Mouse (Mus musculus): ENCODE measurements at regions not wholly inside any gene's neighbourhood (a gene's known extent, or its start where the extent isn't known, plus 50 kb on each side); places are given as distances from the start of the nearest gene placed in this dataset.

DNA sequence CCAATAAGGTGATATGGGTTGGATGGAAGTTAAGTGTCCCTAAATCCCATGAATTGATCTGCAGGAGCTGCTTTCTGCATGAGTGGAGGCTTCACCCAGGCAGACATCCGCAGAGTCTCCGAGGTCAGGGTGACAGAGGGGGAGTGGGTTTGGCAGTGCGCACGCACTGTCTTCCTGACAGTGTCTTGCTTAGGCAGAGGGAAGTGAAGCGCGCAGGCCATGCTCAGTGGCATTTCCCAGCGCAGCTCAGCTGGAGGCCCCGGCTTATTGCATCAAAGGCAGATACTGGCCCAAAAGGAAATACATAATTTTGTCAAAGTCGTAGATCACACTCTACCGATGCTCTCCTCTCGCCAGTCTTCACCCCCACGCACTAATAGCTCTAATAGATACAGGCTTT is 252.7 kb upstream of the Dnajc24 start:
- DNase-seq (ENCODE audit: low spot score) = no peak

- DNase-seq (ENCODE audit: low spot score) = no peak
These were observed 231.0 kb upstream of the Dnajc24 start for GRCm38 (mm10) chr2:106234358-106234757.

DNA sequence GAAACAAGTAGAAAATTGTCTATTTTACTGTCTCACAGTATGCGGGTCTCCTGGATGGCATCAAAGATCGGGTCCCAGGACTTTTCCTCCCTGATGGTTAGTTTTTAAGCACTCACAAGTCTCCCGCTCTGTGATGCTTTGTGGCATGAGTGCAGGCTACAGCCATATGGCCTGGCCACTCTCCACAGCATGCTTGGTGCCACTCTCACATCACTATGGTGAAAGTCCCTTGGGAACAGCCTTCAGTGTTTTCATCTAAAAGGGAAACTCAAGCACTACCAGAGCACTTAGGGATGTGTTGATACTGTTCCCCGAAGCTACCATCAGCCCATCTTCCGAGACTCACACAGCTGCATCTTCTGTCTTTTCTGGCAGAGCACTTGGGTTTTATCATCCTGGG is 227.8 kb upstream of the Dnajc24 start:
- DNase-seq (ENCODE audit: low spot score) = no peak

GRCm38 (mm10) chr2:106230021-106230420 is 226.7 kb upstream of the Dnajc24 start:
- no peak for DNase-seq (ENCODE audit: low spot score)

GRCm38 (mm10) chr2:106228249-106228648 is 224.9 kb upstream of the Dnajc24 start:
- DNase-seq (ENCODE audit: low spot score) = no peak

- DNase-seq (ENCODE audit: low spot score) = no peak
These were observed 212.8 kb upstream of the Dnajc24 start for GRCm38 (mm10) chr2:106216169-106216568.

- DNase-seq (ENCODE audit: low spot score) = no peak
These were observed 210.4 kb upstream of the Dnajc24 start for GRCm38 (mm10) chr2:106213740-106214139.

DNA sequence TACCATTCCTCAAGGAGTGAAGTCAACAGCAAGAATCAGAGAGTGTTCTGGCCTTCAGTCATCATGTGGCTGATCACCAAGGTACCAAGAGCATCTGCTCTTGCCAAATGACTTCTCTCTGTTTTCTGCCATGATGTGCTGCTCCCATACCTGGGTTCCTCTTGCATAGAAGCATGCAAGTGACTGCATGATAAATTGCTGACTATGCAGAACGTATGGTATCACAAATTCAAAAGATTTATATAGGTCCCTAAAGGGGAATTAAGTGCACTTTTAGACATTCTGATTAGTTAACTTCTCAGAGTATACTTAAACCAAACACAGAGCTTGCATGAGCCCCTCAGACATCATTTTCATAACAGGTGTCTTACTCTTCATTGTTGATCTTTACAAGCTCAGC is 207.4 kb upstream of the Dnajc24 start:
- DNase-seq (ENCODE audit: low spot score) = no peak

DNA sequence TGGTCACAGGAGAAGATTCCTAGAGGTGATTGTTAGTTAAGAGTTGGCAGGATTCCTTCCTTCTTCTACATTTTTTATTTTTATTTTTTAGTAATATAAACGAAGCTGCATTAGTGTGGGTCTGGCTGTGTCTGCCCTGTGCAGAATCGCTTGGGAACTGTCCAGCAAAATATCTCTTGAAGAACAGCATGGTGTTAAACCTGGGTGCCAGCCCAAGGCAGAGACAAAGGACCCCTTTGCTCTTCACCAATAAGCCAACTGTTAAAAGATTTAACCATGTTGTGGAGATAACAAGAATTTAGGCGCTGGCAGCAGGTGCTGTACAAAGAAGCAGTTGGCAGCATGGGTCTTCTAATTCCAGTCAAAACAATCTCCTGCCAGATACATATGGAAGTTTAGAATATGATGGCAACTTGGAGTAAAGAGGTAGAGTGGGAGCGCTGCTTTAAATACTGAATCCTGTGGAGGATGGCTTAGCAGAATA is 205.5 kb upstream of the Dnajc24 start:
- DNase-seq (ENCODE audit: low spot score) = no peak

DNA sequence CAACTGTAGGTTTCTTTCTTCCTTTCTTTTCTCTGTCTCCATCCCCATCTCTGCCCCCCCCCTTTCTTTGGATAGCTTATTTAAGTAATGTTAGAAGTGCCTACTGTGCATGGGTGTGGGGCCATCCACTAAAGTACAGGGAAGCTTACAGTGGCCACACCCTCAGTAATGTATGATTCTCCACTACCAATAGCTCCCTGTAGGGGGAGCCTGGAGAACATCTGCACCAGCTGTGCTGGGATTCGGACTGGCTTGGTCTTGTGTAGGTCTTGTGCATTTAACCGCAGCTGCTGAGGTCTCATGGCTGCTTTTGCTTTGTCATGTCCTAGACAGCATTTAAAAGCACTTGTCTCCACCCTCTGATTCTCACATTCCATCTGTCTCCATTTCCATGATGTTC is 196.8 kb upstream of the Dnajc24 start:
- DNase-seq (ENCODE audit: low spot score) = no peak

GRCm38 (mm10) chr2:106195170-106195569 is 191.8 kb upstream of the Dnajc24 start:
- no peak for DNase-seq (ENCODE audit: low spot score)

GRCm38 (mm10) chr2:106194369-106195023 is 191.1 kb upstream of the Dnajc24 start:
- peak; percentile 62 for DNase-seq (ENCODE audit: low spot score)

DNA sequence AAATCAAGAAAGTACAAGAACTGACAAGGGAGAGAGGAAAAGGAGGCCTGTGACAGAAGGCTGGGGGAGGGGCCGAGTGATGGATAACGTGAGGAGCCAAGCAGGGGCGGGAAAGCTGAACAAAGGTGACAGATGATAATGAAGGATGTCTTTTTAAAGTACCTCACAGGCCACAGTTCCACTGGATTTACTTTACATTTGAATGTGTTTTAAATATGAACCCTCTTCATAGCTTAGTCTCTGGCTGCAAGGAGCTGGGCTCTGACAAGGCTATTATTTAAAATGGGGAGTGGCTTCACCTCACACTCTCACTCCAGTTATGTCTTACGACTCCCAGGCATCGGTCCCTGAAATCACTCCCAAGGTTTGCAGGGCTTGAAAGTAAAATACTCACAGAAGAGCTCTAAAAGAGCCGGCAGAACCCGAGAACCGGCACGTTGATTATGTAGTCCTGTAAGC is 190.6 kb upstream of the Dnajc24 start:
- no peak for DNase-seq (ENCODE audit: low spot score)

- DNase-seq (ENCODE audit: low spot score) = no peak
These were observed 187.4 kb upstream of the Dnajc24 start for GRCm38 (mm10) chr2:106190579-106191322.

DNA sequence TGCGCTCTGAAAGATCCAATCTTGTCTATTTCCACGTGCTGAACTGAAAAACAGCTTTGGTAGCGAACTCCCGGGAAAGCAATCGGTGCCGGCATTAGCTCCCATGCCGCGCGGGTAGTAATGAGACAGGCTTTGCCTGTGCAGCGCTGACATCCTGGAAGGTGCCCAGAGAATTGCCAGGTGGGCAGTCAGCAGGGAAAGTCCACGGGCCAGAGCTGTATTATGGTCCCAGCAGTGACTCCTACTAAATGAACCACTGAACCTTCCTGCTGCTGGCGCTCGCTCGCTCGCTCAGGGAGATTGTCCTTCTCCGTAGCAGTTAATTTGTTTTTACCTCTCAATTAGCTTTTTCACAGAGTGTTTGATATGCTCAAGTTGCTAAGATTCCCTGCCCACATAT is 180.3 kb upstream of the Dnajc24 start:
- no peak for DNase-seq (ENCODE audit: low spot score)

- DNase-seq (ENCODE audit: low spot score) = no peak
These were observed 178.7 kb upstream of the Dnajc24 start for GRCm38 (mm10) chr2:106182051-106182450.

- DNase-seq (ENCODE audit: low spot score) = no peak
These were observed 159.3 kb upstream of the Dnajc24 start for GRCm38 (mm10) chr2:106162681-106163080.

DNA sequence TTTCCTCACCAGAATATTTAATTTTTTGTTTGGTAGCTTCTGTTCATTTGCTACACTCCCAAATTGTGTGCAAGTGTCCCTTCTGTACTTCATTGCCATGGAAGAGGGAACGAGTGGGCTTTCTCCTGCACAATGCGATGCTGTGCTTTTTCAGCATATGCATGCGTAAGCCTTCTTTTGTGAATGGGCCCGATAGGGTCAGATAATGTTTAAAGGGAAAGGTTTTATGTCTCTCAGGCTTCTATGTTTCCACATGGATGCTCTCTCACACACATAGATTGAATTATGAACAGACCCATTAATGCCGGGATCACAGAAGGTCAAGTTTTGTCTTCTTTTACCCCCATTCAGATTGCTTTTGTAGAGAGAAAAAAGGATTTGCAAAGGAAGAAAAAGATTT is 158.5 kb upstream of the Dnajc24 start:
- DNase-seq (ENCODE audit: low spot score) = no peak

GRCm38 (mm10) chr2:106149701-106150100 is 146.4 kb upstream of the Dnajc24 start:
- no peak for DNase-seq (ENCODE audit: low spot score)

DNA sequence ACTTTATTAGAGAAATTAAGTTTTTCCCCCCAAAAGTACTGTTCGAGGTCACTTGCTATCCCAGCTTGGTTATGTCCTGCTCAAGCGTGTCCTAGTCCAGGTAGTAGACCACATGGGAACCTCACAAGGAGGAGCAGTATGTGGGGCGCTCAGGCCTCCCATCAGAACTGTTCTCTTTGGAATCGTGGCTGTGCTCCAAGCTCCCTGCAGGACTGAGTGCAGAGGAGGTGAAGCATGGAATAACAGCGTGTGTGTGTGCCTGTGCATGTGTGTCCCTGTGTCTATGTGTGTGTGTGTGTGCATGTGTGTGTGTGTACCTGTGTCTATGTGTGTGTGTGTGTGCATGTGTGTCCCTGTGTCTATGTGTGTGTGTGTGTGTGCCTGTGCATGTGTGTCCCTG is 137.6 kb upstream of the Dnajc24 start:
- DNase-seq (ENCODE audit: low spot score) = no peak

- DNase-seq (ENCODE audit: low spot score) = no peak
These were observed 97.7 kb upstream of the Dnajc24 start for GRCm38 (mm10) chr2:106101002-106101401.

DNA sequence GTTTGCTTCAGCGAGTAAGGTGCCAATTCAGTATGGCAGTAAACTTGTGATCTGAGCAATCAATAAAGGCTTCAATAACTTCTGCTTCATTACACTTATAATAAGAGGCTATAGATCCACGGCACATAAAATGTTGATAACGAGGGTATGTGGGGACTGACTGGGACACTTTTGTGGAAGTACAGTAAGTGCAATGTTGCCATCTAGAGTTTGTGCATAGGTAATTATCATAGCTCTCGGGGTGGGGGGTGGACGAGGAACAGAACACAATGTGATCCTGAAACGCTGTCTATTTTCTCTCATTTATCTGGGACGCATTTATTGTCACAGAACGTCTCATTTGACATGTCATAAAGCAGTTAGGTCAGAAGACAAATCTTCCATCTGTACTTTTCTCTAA is 82.8 kb upstream of the Dnajc24 start:
- DNase-seq (ENCODE audit: low spot score) = no peak
